Mouse (Mus musculus): ENCODE measurements around the gene Cbr4. TPM values are rescaled to one million over a fixed set of nuclear protein-coding genes. Genes with fewer than 3 reads are reported as not detected.

Gene Cbr4
- polyA plus RNA-seq, 1 experiment from 2014 or later = 42.3 TPM

- Histone ChIP-seq H3K9ac (ENCODE audit: low read length) (no peak overlapping the region), H3K4me1 (ENCODE audit: control insufficient read depth, insufficient read depth, low read length) (no peaks in the 10 kb centered on the region), H3K4me3 (ENCODE audit: low read length) (no peak overlapping the region), H3K27ac (ENCODE audit: low read length) (no peak overlapping the region), H3K27me3 (ENCODE audit: control insufficient read depth, insufficient read depth, low read length) (no peaks in the 10 kb centered on the region), H3K9me3 (replicated peaks; ENCODE audit: control insufficient read depth, low read length) (no peaks in the 10 kb centered on the region), H3K4me2 (ENCODE audit: low read depth, low read length) (no peak overlapping the region), H3K36me3 (ENCODE audit: control insufficient read depth, insufficient read depth) (no peaks in the 10 kb centered on the region)
- no peak for ATAC-seq (replicated peaks; ENCODE audit: extremely low read depth, insufficient read depth, low FRiP score)
- 73% methylated on average over 5 of the region's 5 CpGs for WGBS
These were observed 25.3 kb upstream of the Cbr4 start for GRCm38 (mm10) chr8:61462221-61462620.

- Histone ChIP-seq H3K9ac (ENCODE audit: low read length) (no peak overlapping the region), H3K9me3 (replicated peaks; ENCODE audit: control insufficient read depth, low read length) (no peaks in the 10 kb centered on the region), H3K36me3 (ENCODE audit: control insufficient read depth, insufficient read depth) (no peaks in the 10 kb centered on the region), H3K4me2 (ENCODE audit: low read depth, low read length) (no peak overlapping the region), H3K27me3 (ENCODE audit: control insufficient read depth, insufficient read depth, low read length) (no peaks in the 10 kb centered on the region), H3K4me3 (ENCODE audit: low read length) (no peak overlapping the region), H3K27ac (ENCODE audit: low read length) (no peak overlapping the region), H3K4me1 (ENCODE audit: control insufficient read depth, insufficient read depth, low read length) (no peaks in the 10 kb centered on the region)
- ATAC-seq (replicated peaks; ENCODE audit: extremely low read depth, insufficient read depth, low FRiP score) = no peak
- 68% methylated on average over 2 of the region's 2 CpGs for WGBS
These were observed 23.1 kb upstream of the Cbr4 start for GRCm38 (mm10) chr8:61464393-61464792.

GRCm38 (mm10) chr8:61466696-61467552 lies 20.6 kb upstream of the Cbr4 start:
- Histone ChIP-seq H3K9ac (ENCODE audit: low read length) (no peak overlapping the region), H3K9me3 (replicated peaks; ENCODE audit: control insufficient read depth, low read length) (no peaks in the 10 kb centered on the region), H3K27me3 (ENCODE audit: control insufficient read depth, insufficient read depth, low read length) (no peaks in the 10 kb centered on the region), H3K27ac (ENCODE audit: low read length) (no peak overlapping the region), H3K4me2 (ENCODE audit: low read depth, low read length) (no peak overlapping the region), H3K36me3 (ENCODE audit: control insufficient read depth, insufficient read depth) (no peaks in the 10 kb centered on the region), H3K4me1 (ENCODE audit: control insufficient read depth, insufficient read depth, low read length) (no peaks in the 10 kb centered on the region), H3K4me3 (ENCODE audit: low read length) (no peak overlapping the region)
- ATAC-seq (replicated peaks; ENCODE audit: extremely low read depth, insufficient read depth, low FRiP score) = no peak
- WGBS = 87% methylated on average over 15 of the region's 15 CpGs

GRCm38 (mm10) chr8:61467553-61467815 lies 20.1 kb upstream of the Cbr4 start:
- ATAC-seq (replicated peaks; ENCODE audit: extremely low read depth, insufficient read depth, low FRiP score) = no peak
- 93% methylated on average over 3 of the region's 3 CpGs for WGBS
- Histone ChIP-seq H3K36me3 (ENCODE audit: control insufficient read depth, insufficient read depth) (no peaks in the 10 kb centered on the region), H3K27me3 (ENCODE audit: control insufficient read depth, insufficient read depth, low read length) (no peaks in the 10 kb centered on the region), H3K4me3 (ENCODE audit: low read length) (no peak overlapping the region), H3K4me2 (ENCODE audit: low read depth, low read length) (no peak overlapping the region), H3K9ac (ENCODE audit: low read length) (no peak overlapping the region), H3K9me3 (replicated peaks; ENCODE audit: control insufficient read depth, low read length) (no peaks in the 10 kb centered on the region), H3K27ac (ENCODE audit: low read length) (no peak overlapping the region), H3K4me1 (ENCODE audit: control insufficient read depth, insufficient read depth, low read length) (no peaks in the 10 kb centered on the region)

- 73% methylated on average over 4 of the region's 4 CpGs for WGBS
- H3K4me1 ChIP-seq (ENCODE audit: control insufficient read depth, insufficient read depth, low read length) = no peaks in the 10 kb centered on the region
- H3K9me3 ChIP-seq (replicated peaks; ENCODE audit: control insufficient read depth, low read length) = no peaks in the 10 kb centered on the region
- no peaks in the 10 kb centered on the region for H3K36me3 ChIP-seq (ENCODE audit: control insufficient read depth, insufficient read depth)
- H3K4me2 ChIP-seq (ENCODE audit: low read depth, low read length) = no peak overlapping the region
- no peak overlapping the region for H3K27ac ChIP-seq (ENCODE audit: low read length)
- ATAC-seq (replicated peaks; ENCODE audit: extremely low read depth, insufficient read depth, low FRiP score) = no peak
- no peaks in the 10 kb centered on the region for H3K27me3 ChIP-seq (ENCODE audit: control insufficient read depth, insufficient read depth, low read length)
- H3K4me3 ChIP-seq (ENCODE audit: low read length) = no peak overlapping the region
- H3K9ac ChIP-seq (ENCODE audit: low read length) = no peak overlapping the region
These were observed 17.3 kb upstream of the Cbr4 start for GRCm38 (mm10) chr8:61470213-61470612.

GRCm38 (mm10) chr8:61475251-61475673 lies 12.3 kb upstream of the Cbr4 start:
- H3K27me3 ChIP-seq (ENCODE audit: control insufficient read depth, insufficient read depth, low read length) = no peaks in the 10 kb centered on the region
- no peak overlapping the region for H3K9ac ChIP-seq (ENCODE audit: low read length)
- H3K4me2 ChIP-seq (ENCODE audit: low read depth, low read length) = no peak overlapping the region
- no peaks in the 10 kb centered on the region for H3K36me3 ChIP-seq (ENCODE audit: control insufficient read depth, insufficient read depth)
- ATAC-seq (replicated peaks; ENCODE audit: extremely low read depth, insufficient read depth, low FRiP score) = no peak
- H3K4me3 ChIP-seq (ENCODE audit: low read length) = no peak overlapping the region
- H3K27ac ChIP-seq (ENCODE audit: low read length) = no peak overlapping the region
- no peaks in the 10 kb centered on the region for H3K9me3 ChIP-seq (replicated peaks; ENCODE audit: control insufficient read depth, low read length)
- 52% methylated on average over 6 of the region's 6 CpGs for whole genome bisulfite sequencing
- H3K4me1 ChIP-seq (ENCODE audit: control insufficient read depth, insufficient read depth, low read length) = no peaks in the 10 kb centered on the region

- WGBS = 80% methylated on average over 9 of the region's 9 CpGs
- no peak overlapping the region for H3K4me2 ChIP-seq (ENCODE audit: low read depth, low read length)
These were observed 11.4 kb upstream of the Cbr4 start for GRCm38 (mm10) chr8:61476160-61476559.

GRCm38 (mm10) chr8:61478150-61478549 lies 9.4 kb upstream of the Cbr4 start:
- no peak overlapping the region for H3K9ac ChIP-seq (ENCODE audit: low read length)
- no peaks in the 10 kb centered on the region for H3K4me1 ChIP-seq (ENCODE audit: control insufficient read depth, insufficient read depth, low read length)
- no peaks in the 10 kb centered on the region for H3K36me3 ChIP-seq (ENCODE audit: control insufficient read depth, insufficient read depth)
- no peaks in the 10 kb centered on the region for H3K27me3 ChIP-seq (ENCODE audit: control insufficient read depth, insufficient read depth, low read length)
- no peak for ATAC-seq (replicated peaks; ENCODE audit: extremely low read depth, insufficient read depth, low FRiP score)
- no peaks in the 10 kb centered on the region for H3K9me3 ChIP-seq (replicated peaks; ENCODE audit: control insufficient read depth, low read length)
- H3K4me3 ChIP-seq (ENCODE audit: low read length) = no peak overlapping the region
- no peak overlapping the region for H3K4me2 ChIP-seq (ENCODE audit: low read depth, low read length)
- WGBS = 90% methylated on average over 4 of the region's 4 CpGs
- no peak overlapping the region for H3K27ac ChIP-seq (ENCODE audit: low read length)

More at GRCm38 (mm10) chr8:61476160-61476559, 11.4 kb upstream of the Cbr4 start:
- no peak overlapping the region for H3K27ac ChIP-seq (ENCODE audit: low read length)
- H3K27me3 ChIP-seq (ENCODE audit: control insufficient read depth, insufficient read depth, low read length) = no peaks in the 10 kb centered on the region
- no peaks in the 10 kb centered on the region for H3K9me3 ChIP-seq (replicated peaks; ENCODE audit: control insufficient read depth, low read length)
- no peak overlapping the region for H3K9ac ChIP-seq (ENCODE audit: low read length)
- H3K4me1 ChIP-seq (ENCODE audit: control insufficient read depth, insufficient read depth, low read length) = no peaks in the 10 kb centered on the region
- no peak for ATAC-seq (replicated peaks; ENCODE audit: extremely low read depth, insufficient read depth, low FRiP score)
- H3K36me3 ChIP-seq (ENCODE audit: control insufficient read depth, insufficient read depth) = no peaks in the 10 kb centered on the region
- H3K4me3 ChIP-seq (ENCODE audit: low read length) = no peak overlapping the region

GRCm38 (mm10) chr8:61478793-61479192 lies 8.7 kb upstream of the Cbr4 start:
- 65% methylated on average over 8 of the region's 8 CpGs for WGBS
- no peak overlapping the region for H3K27ac ChIP-seq (ENCODE audit: low read length)
- ATAC-seq (replicated peaks; ENCODE audit: extremely low read depth, insufficient read depth, low FRiP score) = no peak
- H3K4me3 ChIP-seq (ENCODE audit: low read length) = no peak overlapping the region
- H3K9me3 ChIP-seq (replicated peaks; ENCODE audit: control insufficient read depth, low read length) = no peaks in the 10 kb centered on the region
- no peaks in the 10 kb centered on the region for H3K4me1 ChIP-seq (ENCODE audit: control insufficient read depth, insufficient read depth, low read length)
- no peaks in the 10 kb centered on the region for H3K27me3 ChIP-seq (ENCODE audit: control insufficient read depth, insufficient read depth, low read length)
- no peak overlapping the region for H3K4me2 ChIP-seq (ENCODE audit: low read depth, low read length)
- no peak overlapping the region for H3K9ac ChIP-seq (ENCODE audit: low read length)
- no peaks in the 10 kb centered on the region for H3K36me3 ChIP-seq (ENCODE audit: control insufficient read depth, insufficient read depth)

Measured in heart, embryonic 16.5 days (tissue).